Mouse (Mus musculus) ES-E14 (cell line): ENCODE measurements around the gene Mpeg1.

ENCODE experiments used
- CHD2 ChIP-seq: IDR thresholded peaks from 2 replicates; pipeline ENCODE4 v1.6.1; 2014; ENCODE audit warnings: mild to moderate bottlenecking, low read depth, low read length, inconsistent platforms
- MAFK ChIP-seq: IDR thresholded peaks from 2 replicates; pipeline ENCODE4 v1.6.1; 2014; ENCODE audit warnings: mild to moderate bottlenecking, low read depth, low read length, inconsistent platforms; ENCODE audit not compliant: insufficient read depth
- ZC3H11A ChIP-seq: IDR thresholded peaks from 2 replicates; pipeline ENCODE4 v1.6.1; 2012; ENCODE audit warnings: low read depth, mild to moderate bottlenecking, inconsistent platforms, low read length, borderline replicate concordance
- ZNF384 ChIP-seq: IDR thresholded peaks from 2 replicates; pipeline ENCODE4 v1.6.1; 2012; ENCODE audit warnings: low read depth, low read length, inconsistent platforms

GRCm38 (mm10) chr19:12463722-12464035 lies 3.1 kb downstream of the Mpeg1 start:
- TF ChIP-seq CHD2, result no peak
- no peak for TF ChIP-seq ZC3H11A
- TF ChIP-seq MAFK, result no peak
- no peak for TF ChIP-seq ZNF384
